Mouse (Mus musculus) limb, embryonic 12.5 days (tissue): ENCODE measurements around the gene Rpl32. TPM values are rescaled to one million over a fixed set of nuclear protein-coding genes. Genes with fewer than 3 reads are reported as not detected.

Experiments
- ATAC-seq: fragments of 200-750 bp; cut with Nextera tagmentation; 2 replicates; pipeline ENCODE4 v1.8.0; 2017; ENCODE audit warnings: low read depth, moderate TSS enrichment; ENCODE audit not compliant: insufficient number of reproducible peaks, insufficient read depth, low FRiP score, low TSS enrichment
- H3K27ac ChIP-seq: fragments of 300-500 bp; sonication (generic); 2 replicates; pipeline ENCODE4 v1.5.1; 2016; ENCODE audit warnings: mild to moderate bottlenecking, moderate library complexity
- H3K27me3 ChIP-seq: fragments of 300-500 bp; sonication (generic); 2 replicates; pipeline ENCODE4 v1.6.1; 2016; ENCODE audit warnings: mild to moderate bottlenecking, moderate library complexity
- H3K36me3 ChIP-seq: fragments of 300-500 bp; sonication (generic); 2 replicates; pipeline ENCODE4 v1.6.1; 2016; ENCODE audit warnings: mild to moderate bottlenecking, moderate library complexity
- H3K4me1 ChIP-seq: fragments of 300-500 bp; sonication (generic); replicated peaks from 2 replicates; pipeline ENCODE4 v1.6.1; 2016
- H3K4me2 ChIP-seq: fragments of 300-500 bp; sonication (generic); 2 replicates; pipeline ENCODE4 v1.6.1; 2016; ENCODE audit warnings: mild to moderate bottlenecking, moderate library complexity
- H3K4me3 ChIP-seq: fragments of 300-500 bp; sonication (generic); replicated peaks from 2 replicates; pipeline ENCODE4 v1.5.1; 2016; ENCODE audit warnings: mild to moderate bottlenecking
- H3K9ac ChIP-seq: fragments of 300-500 bp; sonication (generic); replicated peaks from 2 replicates; pipeline ENCODE4 v1.6.1; 2016; ENCODE audit warnings: mild to moderate bottlenecking, moderate library complexity
- H3K9me3 ChIP-seq: fragments of 300-500 bp; sonication (generic); 2 replicates; pipeline ENCODE4 v1.6.1; 2016; ENCODE audit warnings: mild to moderate bottlenecking, moderate library complexity
- WGBS: fragments of 180-500 bp; shearing (Covaris S2); methylation state at CpG from one replicate; pipeline ENCODE4 v1.1.7; 2016; 5-methylcytosine and 5-hydroxymethylcytosine counted together
- polyA plus RNA-seq: library from polyadenylated mRNA; unstranded; fragments of >200 nt; fragmentation: Nextera tagmentation; extraction: Ambion mirVana; gene quantifications from 2 replicates; pipeline ENCODE4 v1.2.1, GENCODE M21; 2016

The Rpl32 gene
- polyA plus RNA-seq, 1 experiment from 2014 or later, result 2,268 TPM

DNA sequence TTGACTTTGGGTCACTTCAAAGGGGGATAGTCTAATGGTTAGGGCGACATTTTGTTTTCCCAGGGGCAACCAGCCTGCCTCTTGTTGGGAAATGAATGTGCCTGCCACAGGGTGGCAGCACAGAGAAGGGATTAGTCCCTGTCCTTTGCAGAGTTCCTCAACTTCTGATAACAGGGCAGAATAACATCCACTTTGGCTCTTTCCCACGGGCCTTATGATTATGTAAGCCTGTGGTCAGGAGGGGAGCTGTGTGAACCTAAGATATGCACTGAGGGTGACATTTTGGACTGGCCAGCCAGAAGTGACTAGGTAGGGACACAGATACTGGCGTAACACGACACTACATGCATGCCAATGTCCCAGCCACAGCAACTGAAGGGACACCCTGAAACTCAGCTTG, 5.6 kb upstream of the Rpl32 start:
- H3K9ac ChIP-seq, result no peak overlapping the region
- no peaks in the 10 kb centered on the region for H3K36me3 ChIP-seq
- no peak overlapping the region for H3K27ac ChIP-seq
- no peaks in the 10 kb centered on the region for H3K27me3 ChIP-seq
- no peak for ATAC-seq
- H3K9me3 ChIP-seq, result no peaks in the 10 kb centered on the region
- no peak overlapping the region for H3K4me2 ChIP-seq
- 36% methylated on average over 4 of the region's 4 CpGs for WGBS
- no peaks in the 10 kb centered on the region for H3K4me1 ChIP-seq
- no peak overlapping the region for H3K4me3 ChIP-seq

GRCm38 (mm10) chr6:115811606-115812005, 3.1 kb upstream of the Rpl32 start:
- H3K27me3 ChIP-seq, result no peaks in the 10 kb centered on the region
- H3K4me3 ChIP-seq, result no peak overlapping the region
- no peak overlapping the region for H3K4me2 ChIP-seq
- no peak for ATAC-seq
- H3K9ac ChIP-seq, result no peak overlapping the region
- H3K9me3 ChIP-seq, result no peaks in the 10 kb centered on the region
- 76% methylated on average over 8 of the region's 8 CpGs for WGBS
- peaks cover 10% of the 10 kb centered on the region for H3K4me1 ChIP-seq
- no peak overlapping the region for H3K27ac ChIP-seq
- H3K36me3 ChIP-seq, result peaks cover 9% of the 10 kb centered on the region

DNA sequence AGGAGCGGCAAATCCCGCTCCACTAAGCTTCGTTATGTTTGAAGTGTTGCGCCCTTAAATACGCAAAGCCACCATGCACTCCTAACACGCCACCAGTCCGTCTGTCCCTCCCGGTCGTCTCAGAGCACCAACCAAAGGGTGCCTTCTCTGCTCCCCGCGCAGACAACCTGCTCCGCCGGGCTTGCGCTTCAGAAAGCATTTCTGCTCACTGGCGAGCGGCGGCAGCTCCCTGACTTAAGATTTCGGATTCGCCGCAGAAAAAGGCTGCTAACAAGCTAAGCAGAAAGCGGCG, 405 bp downstream of the Rpl32 start:
- Histone ChIP-seq H3K4me2 (peak overlapping the region; percentile 80), H3K27ac (peak overlapping the region; percentile 99), H3K36me3 (peaks cover 44% of the 10 kb centered on the region), H3K9me3 (no peaks in the 10 kb centered on the region), H3K4me1 (peaks cover 20% of the 10 kb centered on the region), H3K27me3 (no peaks in the 10 kb centered on the region), H3K4me3 (peak overlapping the region; percentile 94), H3K9ac (peak overlapping the region; percentile 99)
- under 1% methylated on average over 22 of the region's 22 CpGs for WGBS
- ATAC-seq, result no peak

DNA sequence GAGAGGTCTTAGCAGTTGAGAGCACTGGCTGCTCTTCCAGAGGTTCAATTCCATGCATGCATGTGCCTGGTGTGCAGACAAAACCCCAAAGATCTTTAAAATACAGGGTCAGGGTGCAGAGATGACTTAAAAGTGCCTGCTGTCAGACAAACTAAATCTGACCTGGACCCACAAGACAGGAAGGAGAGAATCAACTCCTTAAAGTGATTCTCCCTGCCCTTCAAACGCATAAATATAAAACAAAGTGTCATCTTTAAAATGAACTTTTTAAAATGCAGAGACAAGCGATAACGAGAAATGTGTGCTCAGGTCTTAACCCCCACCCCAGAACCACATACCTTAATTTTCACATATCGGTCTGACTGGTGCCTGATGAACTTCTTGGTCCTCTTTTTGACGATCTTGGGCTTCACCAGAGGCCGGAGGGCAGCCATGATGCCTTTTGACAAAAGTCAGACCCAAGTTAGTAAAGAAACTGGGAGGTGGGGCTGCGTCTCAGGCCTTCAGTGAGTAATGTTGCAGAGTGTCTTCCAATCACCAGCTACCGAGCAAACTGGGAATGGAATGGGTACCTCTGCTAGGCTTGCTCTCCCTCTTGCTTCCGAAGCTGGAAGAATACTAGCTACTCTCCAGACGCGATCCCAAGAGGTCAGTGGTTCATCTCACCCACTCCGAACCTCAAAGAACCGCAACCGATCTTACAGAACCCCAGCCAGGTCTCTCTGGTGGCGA, 917 bp downstream of the Rpl32 start:
- H3K36me3 ChIP-seq, result peaks cover 49% of the 10 kb centered on the region

GRCm38 (mm10) chr6:115804432-115805192, 3.9 kb downstream of the Rpl32 start:
- no peak overlapping the region for H3K4me2 ChIP-seq
- H3K9me3 ChIP-seq, result no peaks in the 10 kb centered on the region
- peaks cover 20% of the 10 kb centered on the region for H3K4me1 ChIP-seq
- no peaks in the 10 kb centered on the region for H3K27me3 ChIP-seq
- no peak overlapping the region for H3K4me3 ChIP-seq
- ATAC-seq, result no peak
- no peak overlapping the region for H3K27ac ChIP-seq
- WGBS, result 73% methylated on average over 10 of the region's 10 CpGs
- H3K36me3 ChIP-seq, result peaks cover 78% of the 10 kb centered on the region
- H3K9ac ChIP-seq, result no peak overlapping the region

More for the DNA sequence above, 917 bp downstream of the Rpl32 start:
- Histone ChIP-seq H3K9me3 (no peaks in the 10 kb centered on the region), H3K9ac (peak overlapping the region; percentile 99), H3K27ac (peak overlapping the region; percentile 99), H3K4me3 (peak overlapping the region; percentile 94), H3K4me1 (peaks cover 20% of the 10 kb centered on the region), H3K4me2 (peak overlapping the region; percentile 80), H3K27me3 (no peaks in the 10 kb centered on the region)
- ATAC-seq, result no peak
- WGBS, result 3% methylated on average over 15 of the region's 15 CpGs

DNA sequence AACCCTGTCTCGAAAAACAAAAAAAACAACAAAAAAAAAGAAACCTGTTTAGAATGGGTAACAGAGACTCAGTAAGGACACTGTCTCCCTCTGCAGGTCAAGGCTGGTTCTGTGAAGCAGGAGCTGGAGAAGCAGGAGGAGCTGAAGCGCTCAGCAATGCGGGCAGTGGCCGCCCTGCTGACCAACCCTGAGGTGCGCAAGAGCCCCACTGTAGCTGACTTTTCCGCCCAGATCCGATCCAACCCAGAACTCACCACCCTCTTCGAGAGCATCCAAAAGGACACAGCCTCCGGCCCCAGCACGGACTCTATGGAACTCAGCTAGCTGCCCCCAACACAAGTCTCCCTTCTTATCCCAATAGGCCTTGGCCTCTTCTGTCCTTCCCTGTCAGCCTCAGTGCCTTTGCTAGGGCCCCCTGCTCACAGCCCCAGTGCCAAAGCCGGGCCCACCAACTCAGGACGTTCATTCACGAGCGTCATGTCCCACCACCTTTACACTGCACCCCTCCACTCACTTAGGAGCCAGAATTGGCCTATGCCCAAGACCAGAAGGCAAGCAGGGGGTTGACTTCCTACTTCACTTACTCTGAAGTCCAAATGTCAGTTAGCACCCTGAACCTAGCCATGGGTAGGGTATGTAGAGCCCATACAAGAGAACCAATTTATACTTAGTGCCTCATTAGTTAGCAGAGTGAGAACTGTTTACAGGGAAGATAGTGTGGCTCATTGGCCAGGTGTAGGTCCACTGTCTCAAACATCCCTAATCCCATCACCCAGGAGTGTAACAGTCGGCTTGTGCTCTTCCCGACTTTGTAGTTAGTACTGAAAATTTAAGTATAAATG, 4.8 kb downstream of the Rpl32 start:
- 42% methylated on average over 16 of the region's 16 CpGs for WGBS
- H3K27ac ChIP-seq, result no peak overlapping the region
- peaks cover 20% of the 10 kb centered on the region for H3K4me1 ChIP-seq
- peaks cover 87% of the 10 kb centered on the region for H3K36me3 ChIP-seq
- no peaks in the 10 kb centered on the region for H3K27me3 ChIP-seq
- H3K4me2 ChIP-seq, result no peak overlapping the region
- ATAC-seq, result 0 out of 2 replicates have a peak, but pooled peaks have one; percentile 12
- H3K4me3 ChIP-seq, result no peak overlapping the region
- H3K9me3 ChIP-seq, result no peaks in the 10 kb centered on the region
- no peak overlapping the region for H3K9ac ChIP-seq

- Histone ChIP-seq H3K9me3 (no peaks in the 10 kb centered on the region), H3K9ac (no peak overlapping the region), H3K27me3 (no peaks in the 10 kb centered on the region), H3K4me2 (no peak overlapping the region), H3K4me1 (peaks cover 13% of the 10 kb centered on the region), H3K4me3 (no peak overlapping the region), H3K27ac (no peak overlapping the region), H3K36me3 (peaks cover 99% of the 10 kb centered on the region)
- ATAC-seq, result no peak
- WGBS, result 90% methylated on average over 3 of the region's 3 CpGs
These were observed 6.7 kb downstream of the Rpl32 start for GRCm38 (mm10) chr6:115801811-115802210.

GRCm38 (mm10) chr6:115792691-115793215, 15.8 kb downstream of the Rpl32 start:
- no peak for ATAC-seq
- 89% methylated on average over 21 of the region's 21 CpGs for WGBS
- H3K27ac ChIP-seq, result no peak overlapping the region
- no peak overlapping the region for H3K4me2 ChIP-seq
- H3K4me3 ChIP-seq, result no peak overlapping the region
- peaks cover 100% of the 10 kb centered on the region for H3K36me3 ChIP-seq
- H3K9me3 ChIP-seq, result no peaks in the 10 kb centered on the region
- no peaks in the 10 kb centered on the region for H3K27me3 ChIP-seq
- no peaks in the 10 kb centered on the region; the same call in 1 of the 2 replicates for H3K4me1 ChIP-seq
- H3K9ac ChIP-seq, result 0 out of 2 replicates have a peak overlapping the region, but pooled peaks have one; percentile 31

GRCm38 (mm10) chr6:115791842-115792686, 16.5 kb downstream of the Rpl32 start:
- no peaks in the 10 kb centered on the region; the same call in 1 of the 2 replicates for H3K4me1 ChIP-seq
- no peaks in the 10 kb centered on the region for H3K27me3 ChIP-seq
- H3K4me2 ChIP-seq, result no peak overlapping the region
- no peak overlapping the region; the same call in 1 of the 2 replicates for H3K27ac ChIP-seq
- peaks cover 100% of the 10 kb centered on the region for H3K36me3 ChIP-seq
- H3K4me3 ChIP-seq, result no peak overlapping the region
- 0 out of 2 replicates have a peak, but pooled peaks have one; percentile 21 for ATAC-seq
- 85% methylated on average over 34 of the region's 34 CpGs for WGBS
- H3K9ac ChIP-seq, result peak overlapping the region; percentile 31; the same call in 1 of the 2 replicates
- no peaks in the 10 kb centered on the region for H3K9me3 ChIP-seq

GRCm38 (mm10) chr6:115791016-115791415, 17.5 kb downstream of the Rpl32 start:
- peaks cover 100% of the 10 kb centered on the region for H3K36me3 ChIP-seq
- no peak overlapping the region for H3K4me3 ChIP-seq
- H3K27ac ChIP-seq, result no peak overlapping the region
- H3K4me1 ChIP-seq, result no peaks in the 10 kb centered on the region; the same call in 1 of the 2 replicates
- ATAC-seq, result no peak
- H3K9me3 ChIP-seq, result no peaks in the 10 kb centered on the region
- no peak overlapping the region for H3K9ac ChIP-seq
- no peak overlapping the region for H3K4me2 ChIP-seq
- 90% methylated on average over 10 of the region's 10 CpGs for WGBS
- no peaks in the 10 kb centered on the region for H3K27me3 ChIP-seq
